Mouse (Mus musculus) CH12.LX (cell line): ENCODE results near the gene Dennd1a.

Experiments
- BHLHE40 ChIP-seq: IDR thresholded peaks from 2 replicates; pipeline ENCODE4 v1.6.1; 2011; ENCODE audit warnings: mild to moderate bottlenecking, low read depth, low read length, improper control_type of control experiment
- CTCF ChIP-seq, 2 experiments: IDR thresholded peaks in 1 of 2; conservative IDR thresholded peaks in 1 of 2; 2 replicates each; pipeline ENCODE4 v1.5.1; 2011 to 2012; ENCODE audit warnings: low read depth in 2 of 2, low read length in 2 of 2, improper control_type of control experiment in 1 of 2, inconsistent platforms in 1 of 2, mild to moderate bottlenecking in 1 of 2, moderate library complexity in 1 of 2

DNA sequence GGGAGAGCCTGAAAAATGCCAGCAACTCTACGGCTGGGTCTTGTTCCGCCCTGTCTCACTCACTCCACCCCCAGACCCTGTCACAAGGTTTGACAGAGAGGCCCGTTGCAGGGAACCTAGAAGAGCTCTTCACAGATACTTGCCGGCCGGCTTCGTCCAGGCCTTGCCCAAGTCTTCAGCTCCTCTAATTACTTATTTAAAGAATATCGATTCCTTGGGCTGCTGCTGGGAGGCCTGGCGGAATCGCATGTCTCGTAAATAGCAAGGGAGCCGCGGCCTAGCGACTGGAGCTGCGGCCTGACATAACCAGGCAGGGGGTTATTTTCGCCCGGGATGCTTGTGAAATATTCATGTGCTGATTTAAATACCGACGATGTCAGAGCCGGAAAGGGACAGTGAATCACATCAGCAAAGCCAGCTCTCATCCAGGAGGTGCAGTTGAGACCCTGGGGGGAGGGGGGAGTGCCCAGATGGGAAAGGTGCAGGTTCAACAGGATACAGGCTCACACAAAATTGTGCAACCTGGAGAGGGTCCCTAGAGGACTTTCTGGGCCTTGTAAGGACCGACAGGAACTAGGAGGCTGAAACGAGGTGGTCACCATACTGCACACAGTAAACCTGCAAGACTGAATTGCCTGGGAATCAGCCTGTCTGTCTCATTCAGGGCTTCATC lies 528.7 kb downstream of the Dennd1a start:
- TF ChIP-seq CTCF (conservative IDR thresholded peaks at IDR 0.05 in 1 of 2, IDR thresholded peaks at IDR 0.05 in 1 of 2; ENCODE audit: low read depth in 2 of 2, low read length in 2 of 2) (no peak), BHLHE40 (no peak)
